Mouse (Mus musculus) cerebellum, adult (tissue): Measurements from ENCODE around the gene Polr3e.

Experiments
- ATAC-seq: cut with Nextera tagmentation; 2 replicates; pipeline ENCODE4 v1.9.2; 2017; ENCODE audit warnings: mild to moderate bottlenecking, moderate library complexity, mixed read lengths; ENCODE audit not compliant: insufficient number of reproducible peaks, low FRiP score, low TSS enrichment

The Polr3e gene

GRCm38 (mm10) chr7:120917592-120918461 lies at the start of gene Polr3e:
Gene Polr3e (plus strand): TSS chr7:120917744.
- peak; percentile 88 for ATAC-seq

GRCm38 (mm10) chr7:120869883-120870282 lies 47.7 kb upstream of the Polr3e start:
- no peak for ATAC-seq

GRCm38 (mm10) chr7:120870431-120871008 lies 47.0 kb upstream of the Polr3e start:
- ATAC-seq: no peak

- no peak for ATAC-seq
These were observed 44.5 kb upstream of the Polr3e start for GRCm38 (mm10) chr7:120873083-120873482.

- no peak for ATAC-seq
These were observed 43.5 kb upstream of the Polr3e start for GRCm38 (mm10) chr7:120874021-120874420.

- no peak for ATAC-seq
These were observed 42.6 kb upstream of the Polr3e start for GRCm38 (mm10) chr7:120874764-120875539.

GRCm38 (mm10) chr7:120875540-120876388 lies 41.8 kb upstream of the Polr3e start:
- no peak for ATAC-seq

GRCm38 (mm10) chr7:120878271-120878670 lies 39.3 kb upstream of the Polr3e start:
- ATAC-seq: peak; percentile 40; the same call in 1 of the 2 replicates

GRCm38 (mm10) chr7:120879972-120880371 lies 37.6 kb upstream of the Polr3e start:
- no peak for ATAC-seq

- ATAC-seq: no peak
These were observed 36.8 kb upstream of the Polr3e start for GRCm38 (mm10) chr7:120880770-120881169.

GRCm38 (mm10) chr7:120881451-120881850 lies 36.1 kb upstream of the Polr3e start:
- no peak for ATAC-seq

- no peak for ATAC-seq
These were observed 34.9 kb upstream of the Polr3e start for GRCm38 (mm10) chr7:120882674-120883073.

GRCm38 (mm10) chr7:120883523-120884290 lies 33.8 kb upstream of the Polr3e start:
- no peak for ATAC-seq

- ATAC-seq: no peak
These were observed 32.8 kb upstream of the Polr3e start for GRCm38 (mm10) chr7:120884746-120885145.

- ATAC-seq: no peak
These were observed 24.4 kb upstream of the Polr3e start for GRCm38 (mm10) chr7:120893123-120893522.

- ATAC-seq: no peak
These were observed 20.5 kb upstream of the Polr3e start for GRCm38 (mm10) chr7:120897054-120897453.

- peak; percentile 78; the same call in 1 of the 2 replicates for ATAC-seq
These were observed 19.7 kb upstream of the Polr3e start for GRCm38 (mm10) chr7:120897711-120898335.

GRCm38 (mm10) chr7:120900191-120900590 lies 17.4 kb upstream of the Polr3e start:
- ATAC-seq: no peak

- ATAC-seq: no peak
These were observed 15.8 kb upstream of the Polr3e start for GRCm38 (mm10) chr7:120901701-120902100.
